Mouse (Mus musculus) heart, embryonic 10.5 days (tissue): ENCODE data around the gene Rrp8. TPM values are rescaled to one million over a fixed set of nuclear protein-coding genes. Genes with fewer than 3 reads are reported as not detected.

Experiments used
- DNase-seq: peaks from one replicate; pipeline ENCODE4 v3.0.0-alpha.2; 2017; ENCODE audit warnings: low spot score
- H3K27ac ChIP-seq: fragments of 300-500 bp; sonication (generic); 2 replicates; pipeline ENCODE4 v1.5.1; 2016; ENCODE audit warnings: mild to moderate bottlenecking
- H3K27me3 ChIP-seq: fragments of 300-500 bp; sonication (generic); 2 replicates; pipeline ENCODE4 v1.6.1; 2016; ENCODE audit warnings: mild to moderate bottlenecking; ENCODE audit not compliant: poor library complexity, insufficient read depth, severe bottlenecking
- H3K36me3 ChIP-seq: fragments of 300-500 bp; sonication (generic); 2 replicates; pipeline ENCODE4 v1.6.1; 2016; ENCODE audit warnings: mild to moderate bottlenecking, moderate library complexity
- H3K4me1 ChIP-seq: fragments of 300-500 bp; sonication (generic); 2 replicates; pipeline ENCODE4 v1.6.1; 2016; ENCODE audit warnings: mild to moderate bottlenecking
- H3K4me3 ChIP-seq: fragments of 300-500 bp; sonication (generic); 2 replicates; pipeline ENCODE4 v1.5.1; 2016; ENCODE audit warnings: mild to moderate bottlenecking, moderate library complexity
- H3K9me3 ChIP-seq: fragments of 300-500 bp; sonication (generic); 2 replicates; pipeline ENCODE4 v1.6.1; 2016; ENCODE audit warnings: mild to moderate bottlenecking, moderate library complexity
- WGBS: fragments of 180-500 bp; shearing (Covaris S2); methylation state at CpG from one replicate; pipeline ENCODE4 v1.1.7; 2016; 5-methylcytosine and 5-hydroxymethylcytosine counted together
- polyA plus RNA-seq: library from polyadenylated mRNA; unstranded; fragments of >200 nt; fragmentation: Nextera tagmentation; extraction: Ambion mirVana; gene quantifications from 2 replicates; pipeline ENCODE4 v1.2.1, GENCODE M21; 2016

The Rrp8 gene
- polyA plus RNA-seq, 1 experiment from 2014 or later: 40.6 TPM

- peaks cover 22% of the 10 kb centered on the region for H3K36me3 ChIP-seq
- no peaks in the 10 kb centered on the region for H3K9me3 ChIP-seq
- WGBS: 76% methylated on average over 4 of the region's 4 CpGs
- H3K27me3 ChIP-seq: no peaks in the 10 kb centered on the region
- H3K4me3 ChIP-seq: no peak overlapping the region
- H3K4me1 ChIP-seq: no peaks in the 10 kb centered on the region
- H3K27ac ChIP-seq: no peak overlapping the region
- DNase-seq: no peak
Measured at GRCm38 (mm10) chr7:105726144-105726979, 10.8 kb downstream of the Rrp8 start.

GRCm38 (mm10) chr7:105721916-105722315 is 15.3 kb downstream of the Rrp8 start:
- H3K27ac ChIP-seq: no peak overlapping the region
- no peak for DNase-seq
- no peaks in the 10 kb centered on the region for H3K27me3 ChIP-seq
- H3K36me3 ChIP-seq: no peaks in the 10 kb centered on the region
- H3K4me1 ChIP-seq: no peaks in the 10 kb centered on the region
- 81% methylated on average over 2 of the region's 2 CpGs for WGBS
- no peak overlapping the region for H3K4me3 ChIP-seq
- no peaks in the 10 kb centered on the region for H3K9me3 ChIP-seq

- Histone ChIP-seq H3K9me3 (no peaks in the 10 kb centered on the region), H3K27me3 (no peaks in the 10 kb centered on the region), H3K4me1 (no peaks in the 10 kb centered on the region), H3K36me3 (no peaks in the 10 kb centered on the region), H3K27ac (no peak overlapping the region), H3K4me3 (no peak overlapping the region)
- WGBS: 53% methylated on average over 3 of the region's 3 CpGs
- no peak for DNase-seq
Measured at GRCm38 (mm10) chr7:105715366-105715765, 21.8 kb downstream of the Rrp8 start.

GRCm38 (mm10) chr7:105708733-105709132 is 28.5 kb downstream of the Rrp8 start:
- 84% methylated on average over 5 of the region's 5 CpGs for WGBS
- H3K4me3 ChIP-seq: no peak overlapping the region
- H3K27me3 ChIP-seq: no peaks in the 10 kb centered on the region
- H3K36me3 ChIP-seq: no peaks in the 10 kb centered on the region
- H3K4me1 ChIP-seq: no peaks in the 10 kb centered on the region
- DNase-seq: no peak
- no peaks in the 10 kb centered on the region for H3K9me3 ChIP-seq
- H3K27ac ChIP-seq: no peak overlapping the region

GRCm38 (mm10) chr7:105703816-105704215 is 33.4 kb downstream of the Rrp8 start:
- Histone ChIP-seq H3K27ac (no peak overlapping the region), H3K4me3 (no peak overlapping the region), H3K4me1 (no peaks in the 10 kb centered on the region), H3K27me3 (no peaks in the 10 kb centered on the region), H3K36me3 (no peaks in the 10 kb centered on the region), H3K9me3 (no peaks in the 10 kb centered on the region)
- DNase-seq: no peak
- 82% methylated on average over 4 of the region's 4 CpGs for WGBS

GRCm38 (mm10) chr7:105703184-105703583 is 34.0 kb downstream of the Rrp8 start:
- Histone ChIP-seq H3K27me3 (no peaks in the 10 kb centered on the region), H3K4me3 (no peak overlapping the region), H3K36me3 (no peaks in the 10 kb centered on the region), H3K4me1 (no peaks in the 10 kb centered on the region), H3K27ac (no peak overlapping the region), H3K9me3 (no peaks in the 10 kb centered on the region)
- WGBS: 83% methylated on average over 16 of the region's 16 CpGs
- no peak for DNase-seq

GRCm38 (mm10) chr7:105690875-105691274 is 46.3 kb downstream of the Rrp8 start:
- Histone ChIP-seq H3K4me3 (no peak overlapping the region), H3K36me3 (no peaks in the 10 kb centered on the region), H3K27me3 (no peaks in the 10 kb centered on the region), H3K9me3 (no peaks in the 10 kb centered on the region), H3K27ac (no peak overlapping the region), H3K4me1 (no peaks in the 10 kb centered on the region)
- WGBS: 72% methylated on average over 1 of the region's 1 CpGs
- DNase-seq: no peak

DNA sequence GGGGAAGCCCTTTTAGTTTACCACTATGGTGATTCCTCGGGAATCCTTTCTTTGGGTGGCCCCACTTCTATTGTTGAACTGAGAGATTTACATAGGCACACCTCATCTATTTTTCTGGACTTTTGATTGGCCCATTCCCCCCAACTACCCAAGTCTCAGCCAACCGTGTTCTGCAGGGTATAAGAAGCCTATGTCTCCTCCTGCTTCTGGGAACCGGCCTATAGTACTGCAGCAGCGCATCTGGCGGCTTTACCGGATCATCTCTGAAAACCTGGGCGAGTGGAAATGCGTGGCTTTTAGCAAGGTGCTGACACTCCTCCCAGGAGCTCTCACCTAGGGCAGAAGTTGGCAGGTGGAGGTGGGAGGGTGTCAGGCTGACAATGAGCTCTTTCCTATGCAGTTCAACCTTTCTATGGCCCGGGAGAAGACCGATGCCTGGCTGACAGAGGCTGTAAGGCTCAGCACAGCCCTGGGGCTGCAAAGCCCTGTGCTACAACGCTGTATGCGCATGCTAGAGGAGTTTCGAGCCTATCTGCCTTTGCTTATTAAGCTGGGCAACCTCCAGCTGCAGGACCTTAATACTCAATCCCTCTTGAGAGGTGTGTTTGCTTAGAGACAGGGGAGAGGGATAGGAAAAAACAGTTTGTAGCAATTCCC is 51.5 kb downstream of the Rrp8 start:
- no peak for DNase-seq
- Histone ChIP-seq H3K4me3 (peak overlapping the region; percentile 31; the same call in 1 of the 2 replicates), H3K9me3 (no peaks in the 10 kb centered on the region), H3K4me1 (no peaks in the 10 kb centered on the region), H3K27me3 (no peaks in the 10 kb centered on the region), H3K36me3 (no peaks in the 10 kb centered on the region), H3K27ac (no peak overlapping the region)
- WGBS: 16% methylated on average over 13 of the region's 13 CpGs

Other genes starting within 250 kb of the Rrp8 start
- 39.9 and 60.4 TPM in 2 replicates for gene Smpd1, start 183.0 kb downstream of the Rrp8 start, polyA plus RNA-seq
- gene Apbb1, start 155.7 kb downstream of the Rrp8 start, polyA plus RNA-seq: 68.6 and 70.6 TPM in 2 replicates
- gene Hpx, start 137.2 kb downstream of the Rrp8 start, polyA plus RNA-seq: 0.43 and 7.4 TPM in 2 replicates
- 30.3 and 32.6 TPM in 2 replicates for gene Trim3, start 103.8 kb downstream of the Rrp8 start, polyA plus RNA-seq
- 179 and 200 TPM in 2 replicates for gene Timm10b, start 97.3 kb downstream of the Rrp8 start, polyA plus RNA-seq
- 45.0 and 56.2 TPM in 2 replicates for gene Arfip2, start 97.0 kb downstream of the Rrp8 start, polyA plus RNA-seq
- gene Gm45799, start 96.8 kb downstream of the Rrp8 start, polyA plus RNA-seq: 33.0 and 37.9 TPM in 2 replicates
- 0.55 and 0.58 TPM in 2 replicates for gene Dnhd1, start 86.6 kb downstream of the Rrp8 start, polyA plus RNA-seq
- gene Ilk, start 793 bp downstream of the Rrp8 start, polyA plus RNA-seq: 371 and 403 TPM in 2 replicates
- gene Taf10, start 7.0 kb upstream of the Rrp8 start, polyA plus RNA-seq: 153 and 184 TPM in 2 replicates
- gene Tpp1, start 14.8 kb upstream of the Rrp8 start, polyA plus RNA-seq: 76.5 and 95.2 TPM in 2 replicates
- gene Dchs1, start 50.3 kb upstream of the Rrp8 start, polyA plus RNA-seq: 4.2 and 8.6 TPM in 2 replicates
- gene Mrpl17, start 73.7 kb upstream of the Rrp8 start, polyA plus RNA-seq: 279 and 357 TPM in 2 replicates
- 0.69 TPM in 1 of 2 replicates, not detected in the other for gene Gm4070, start 216.6 kb upstream of the Rrp8 start, polyA plus RNA-seq